11 mouse cellular contexts compared by ENCODE assay signal in the genomic region with DNA sequence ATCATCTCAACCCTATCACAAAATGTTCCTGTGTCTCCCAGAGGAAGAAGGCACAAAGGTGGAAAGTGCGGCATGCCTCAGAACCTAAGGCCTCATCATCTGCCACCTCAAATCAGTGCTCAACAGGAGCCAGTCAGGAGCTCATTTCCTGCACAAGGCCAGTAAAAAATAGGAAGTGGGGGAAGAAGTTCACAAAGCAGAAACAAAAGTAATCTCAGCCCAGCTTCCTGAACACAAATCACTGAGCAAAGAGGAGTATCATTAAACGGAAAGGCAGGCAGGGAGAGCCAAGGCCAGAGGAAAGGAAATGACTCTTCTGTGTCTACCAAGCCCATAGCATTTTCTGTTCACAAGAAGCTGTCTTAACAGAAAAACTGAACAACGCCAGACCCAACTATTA. TPM values are rescaled to one million over a fixed set of nuclear protein-coding genes. Genes with fewer than 3 reads are reported as not detected.
DNase-seq lines count a peak whose midpoint lies in the region; ATAC-seq and TF ChIP-seq lines count a peak whose summit lies in the region.
"Had no signal": no experiment of that assay in that cellular context is flagged by ENCODE, and none has a peak within 500 bp of the region (broad histone marks: within the 10 kb centered on the region; RNA-seq: fewer than 3 reads in every experiment).

No protein-coding gene starts in this region.

- no peaks in the 10 kb centered on the region; a peak in 2 of 4 replicates for H3K36me3 ChIP-seq in MEL (ENCODE audit: control insufficient read depth in 1 of 2, insufficient read depth in 2 of 2, low read length in 2 of 2)
- no peaks in the 10 kb centered on the region for H3K36me3 ChIP-seq in forebrain, postnatal 0 days (ENCODE audit: insufficient read depth)
- peaks cover 3% of the 10 kb centered on the region; the same call in 1 of the 2 replicates for H3K36me3 ChIP-seq in hindbrain, embryonic 16.5 days (ENCODE audit: control insufficient read depth, insufficient read depth, low read length)
- no peaks in the 10 kb centered on the region for H3K36me3 ChIP-seq in midbrain, embryonic 15.5 days (replicated peaks)

- no peak for TF ChIP-seq CTCF in MEL (IDR thresholded peaks at IDR 0.05 in 2 of 3, conservative IDR thresholded peaks at IDR 0.05 in 1 of 3; ENCODE audit: control insufficient read depth in 1 of 3, insufficient read depth in 1 of 3, low read depth in 2 of 3, low read length in 3 of 3, poor library complexity in 1 of 3, severe bottlenecking in 1 of 3)
- no peak for TF ChIP-seq CTCF in lung, adult 2 months (IDR thresholded peaks at IDR 0.05; ENCODE audit: insufficient read depth, low read length)
- no peak for TF ChIP-seq CTCF in forebrain, postnatal 0 days (IDR thresholded peaks at IDR 0.05; ENCODE audit: low read depth)

- ATAC-seq in forebrain, postnatal 0 days, result no peak
- no peak for ATAC-seq in hindbrain, embryonic 16.5 days
- ATAC-seq in midbrain, embryonic 15.5 days (replicated peaks), result no peak

- no peaks in the 10 kb centered on the region for H3K9me3 ChIP-seq in MEL (replicated peaks; ENCODE audit: insufficient read depth, low read length)
- no peaks in the 10 kb centered on the region for H3K9me3 ChIP-seq in forebrain, postnatal 0 days (ENCODE audit: low read length)
- no peaks in the 10 kb centered on the region for H3K9me3 ChIP-seq in hindbrain, embryonic 16.5 days (ENCODE audit: control insufficient read depth, low read length)
- H3K9me3 ChIP-seq in midbrain, embryonic 15.5 days, result no peaks in the 10 kb centered on the region

- no peaks in the 10 kb centered on the region for H3K4me1 ChIP-seq in MEL (ENCODE audit: control insufficient read depth in 1 of 2, insufficient read depth in 2 of 2, low read length in 2 of 2)
- peaks cover 50% of the 10 kb centered on the region for H3K4me1 ChIP-seq in brown adipose tissue, adult 24 weeks (ENCODE audit: control insufficient read depth, insufficient read depth, insufficient read length, low read length)
- H3K4me1 ChIP-seq in lung, adult 2 months (ENCODE audit: control insufficient read depth, insufficient read depth, low read length), result peaks cover 32% of the 10 kb centered on the region
- H3K4me1 ChIP-seq in forebrain, postnatal 0 days (ENCODE audit: insufficient read depth), result no peaks in the 10 kb centered on the region
- H3K4me1 ChIP-seq in hindbrain, embryonic 16.5 days (ENCODE audit: control insufficient read depth, insufficient read depth, low read depth, low read length), result no peaks in the 10 kb centered on the region
- H3K4me1 ChIP-seq in midbrain, embryonic 15.5 days, result no peaks in the 10 kb centered on the region

- intact Hi-C loops in heart, postnatal 36 days (cut with DNase I), result loop anchor here (1.0 kb wide), 1 partner anchor 47 kb away; no protein-coding TSS in a partner anchor

- H3K27ac ChIP-seq in MEL (ENCODE audit: control insufficient read depth, low read depth, low read length), result no peak overlapping the region
- H3K27ac ChIP-seq in brown adipose tissue, adult 24 weeks (replicated peaks; ENCODE audit: low read depth, low read length), result peak overlapping the region; percentile 97
- no peak overlapping the region for H3K27ac ChIP-seq in forebrain, postnatal 0 days (ENCODE audit: low read depth, low read length)
- H3K27ac ChIP-seq in hindbrain, embryonic 16.5 days (ENCODE audit: low read depth, low read length), result no peak overlapping the region
- no peak overlapping the region for H3K27ac ChIP-seq in midbrain, embryonic 15.5 days

- H3K79me2 ChIP-seq in MEL (ENCODE audit: control insufficient read depth, insufficient read depth, low read length, poor library complexity), result no peaks in the 10 kb centered on the region

- no peak for TF ChIP-seq RAD21 in MEL (IDR thresholded peaks at IDR 0.05; ENCODE audit: low read depth, low read length)

- 32% methylated on average over 3 of the region's 3 CpGs for WGBS in lung, adult 2 months
- WGBS in forebrain, postnatal 0 days, result 88% methylated on average over 3 of the region's 3 CpGs
- WGBS in hindbrain, embryonic 16.5 days, result 86% methylated on average over 3 of the region's 3 CpGs
- 91% methylated on average over 3 of the region's 3 CpGs for WGBS in midbrain, embryonic 15.5 days

- no peak overlapping the region for H3K9ac ChIP-seq in MEL (ENCODE audit: control insufficient read depth, low read depth, low read length, poor library complexity, severe bottlenecking)
- no peak overlapping the region for H3K9ac ChIP-seq in forebrain, postnatal 0 days
- H3K9ac ChIP-seq in hindbrain, embryonic 16.5 days (ENCODE audit: low read depth, low read length), result no peak overlapping the region
- H3K9ac ChIP-seq in midbrain, embryonic 15.5 days, result no peak overlapping the region

- no peak for TF ChIP-seq EP300 in MEL (IDR thresholded peaks at IDR 0.05; ENCODE audit: low read depth in 1 of 2, low read length in 2 of 2)

- no peaks in the 10 kb centered on the region for H3K27me3 ChIP-seq in MEL (ENCODE audit: control insufficient read depth in 1 of 2, insufficient read depth in 2 of 2, low read length in 2 of 2)
- no peaks in the 10 kb centered on the region for H3K27me3 ChIP-seq in forebrain, postnatal 0 days (ENCODE audit: insufficient read depth, low read length)
- H3K27me3 ChIP-seq in hindbrain, embryonic 16.5 days (replicated peaks; ENCODE audit: control insufficient read depth, insufficient read depth, low read length), result no peaks in the 10 kb centered on the region
- no peaks in the 10 kb centered on the region for H3K27me3 ChIP-seq in midbrain, embryonic 15.5 days (replicated peaks)

- DNase-seq in MEL (ENCODE audit: low read depth, low spot score), result no peak
- peak; percentile 25 to 33 for DNase-seq in heart, postnatal 36 days
- DNase-seq in lung, adult 2 months, result peak; percentile 13
- DNase-seq in forebrain, postnatal 0 days, result no peak
- no peak for DNase-seq in B cell, adult 2 months
- DNase-seq: thymus, postnatal 14 days had no signal

- H3K4me2 ChIP-seq in forebrain, postnatal 0 days (ENCODE audit: low read depth), result no peak overlapping the region
- no peak overlapping the region for H3K4me2 ChIP-seq in hindbrain, embryonic 16.5 days (ENCODE audit: low read length)
- H3K4me2 ChIP-seq in midbrain, embryonic 15.5 days, result no peak overlapping the region

- no peak overlapping the region for H3K4me3 ChIP-seq in MEL (ENCODE audit: control insufficient read depth in 1 of 2, insufficient read depth in 1 of 2, low read depth in 2 of 2, low read length in 2 of 2)
- H3K4me3 ChIP-seq in brown adipose tissue, adult 24 weeks (ENCODE audit: insufficient read depth, low read depth, low read length), result no peak overlapping the region
- no peak overlapping the region for H3K4me3 ChIP-seq in lung, adult 2 months (replicated peaks; ENCODE audit: extremely low read depth, low read depth, low read length)
- H3K4me3 ChIP-seq in forebrain, postnatal 0 days (ENCODE audit: low read depth, low read length), result no peak overlapping the region
- no peak overlapping the region for H3K4me3 ChIP-seq in hindbrain, embryonic 16.5 days (ENCODE audit: low read length)
- no peak overlapping the region for H3K4me3 ChIP-seq in midbrain, embryonic 15.5 days

- TF ChIP-seq POLR2A in MEL (IDR thresholded peaks at IDR 0.05; ENCODE audit: control insufficient read depth in 1 of 2, insufficient read depth in 1 of 2, low read depth in 1 of 2, low read length in 2 of 2, poor library complexity in 1 of 2), result no peak
- TF ChIP-seq POLR2A in lung, adult 2 months (IDR thresholded peaks at IDR 0.05; ENCODE audit: borderline replicate concordance, extremely low read depth, low read depth, low read length), result no peak

TF ChIP-seq in MEL, 35 proteins besides CTCF, POLR2A, EP300 and RAD21:
- TF ChIP-seq MXI1 (IDR thresholded peaks at IDR 0.05; ENCODE audit: low read depth, low read length) (no peak), MYC (IDR thresholded peaks at IDR 0.05; ENCODE audit: low read depth, low read length) (no peak), SIN3A (IDR thresholded peaks at IDR 0.05; ENCODE audit: low read length) (no peak), RCOR1 (IDR thresholded peaks at IDR 0.05; ENCODE audit: low read depth, low read length) (peak; percentile 81)

RNA-seq across cellular contexts. Expression of a gene that starts 11.4 kb away (rescaled TPM):
- 7.8 and 9.5 TPM in 2 replicates for total RNA-seq in MEL (2012; rRNA removed)
- polyA plus RNA-seq in MEL (2012; ENCODE audit: insufficient read depth in 1 of 2, insufficient read length in 2 of 2, low read depth in 1 of 2, low replicate concordance in 2 of 2, missing spikeins in 1 of 2), result 10 to 100 TPM in 1 of 2 experiments, not detected in 1; 18.0 TPM
- polyA plus RNA-seq in brown adipose tissue, adult 24 weeks (2012; ENCODE audit: insufficient read depth, insufficient read length, missing spikeins), result 19.2 and 24.8 TPM in 2 replicates
- 10 to 100 TPM; 47.4 to 55.9 TPM for total RNA-seq in heart, postnatal 36 days (2021)
- 80.0 and 91.4 TPM in 2 replicates for polyA plus RNA-seq in lung, adult 2 months (2012; rRNA removed)
- total RNA-seq in forebrain, postnatal 0 days (2014; rRNA removed), result 48.5 and 55.7 TPM in 2 replicates
- 18.4 and 21.3 TPM in 2 replicates for polyA plus RNA-seq in forebrain, postnatal 0 days (2015; fragmentation: Nextera tagmentation; extraction: Ambion mirVana)
- 27.4 and 33.8 TPM in 2 replicates for polyA plus RNA-seq in hindbrain, embryonic 16.5 days (2015; fragmentation: Nextera tagmentation; extraction: Ambion mirVana)
- polyA plus RNA-seq in midbrain, embryonic 15.5 days (2015; fragmentation: Nextera tagmentation; extraction: Ambion mirVana), result 32.5 and 32.6 TPM in 2 replicates

RNA-seq across cellular contexts. Expression of a gene that starts 51.1 kb away (rescaled TPM):
- not detected in 2 replicates for total RNA-seq in MEL (2012; rRNA removed)
- not detected for polyA plus RNA-seq in MEL (2012; ENCODE audit: insufficient read depth in 1 of 2, insufficient read length in 2 of 2, low read depth in 1 of 2, low replicate concordance in 2 of 2, missing spikeins in 1 of 2)
- not detected in 2 replicates for polyA plus RNA-seq in brown adipose tissue, adult 24 weeks (2012; ENCODE audit: insufficient read depth, insufficient read length, missing spikeins)
- not detected for total RNA-seq in heart, postnatal 36 days (2021)
- not detected in 2 replicates for polyA plus RNA-seq in lung, adult 2 months (2012; rRNA removed)
- not detected in 2 replicates for total RNA-seq in forebrain, postnatal 0 days (2014; rRNA removed)
- not detected in 2 replicates for polyA plus RNA-seq in forebrain, postnatal 0 days (2015; fragmentation: Nextera tagmentation; extraction: Ambion mirVana)
- polyA plus RNA-seq in hindbrain, embryonic 16.5 days (2015; fragmentation: Nextera tagmentation; extraction: Ambion mirVana), result 0.71 TPM in 1 of 2 replicates, not detected in the other
- 0.72 TPM in 1 of 2 replicates, not detected in the other for polyA plus RNA-seq in midbrain, embryonic 15.5 days (2015; fragmentation: Nextera tagmentation; extraction: Ambion mirVana)
- polyA plus RNA-seq: embryonic facial prominence, embryonic 14.5 days; neural tube, embryonic 14.5 days had no signal

Comparison
In these comparisons a context has a peak if more than half of its experiments do, and no peak if none do; other contexts are left out.
1. DNase-seq: peak in heart, postnatal 36 days (2 of 2) and lung, adult 2 months (single experiment); none in MEL (single experiment), forebrain, postnatal 0 days (single experiment) and B cell, adult 2 months (0 of 2).